Mouse (Mus musculus) stomach, postnatal 0 days (tissue): Measurements from ENCODE around the gene Arhgef28.

Experiments used
- CTCF ChIP-seq: IDR thresholded peaks from 2 replicates; pipeline ENCODE4 v1.5.1; 2016; ENCODE audit warnings: antibody characterized with exemption, low read depth, mild to moderate bottlenecking, moderate library complexity
- EP300 ChIP-seq: optimal IDR thresholded peaks from 2 replicates; pipeline ENCODE3; 2016; ENCODE audit warnings: antibody characterized with exemption

DNA sequence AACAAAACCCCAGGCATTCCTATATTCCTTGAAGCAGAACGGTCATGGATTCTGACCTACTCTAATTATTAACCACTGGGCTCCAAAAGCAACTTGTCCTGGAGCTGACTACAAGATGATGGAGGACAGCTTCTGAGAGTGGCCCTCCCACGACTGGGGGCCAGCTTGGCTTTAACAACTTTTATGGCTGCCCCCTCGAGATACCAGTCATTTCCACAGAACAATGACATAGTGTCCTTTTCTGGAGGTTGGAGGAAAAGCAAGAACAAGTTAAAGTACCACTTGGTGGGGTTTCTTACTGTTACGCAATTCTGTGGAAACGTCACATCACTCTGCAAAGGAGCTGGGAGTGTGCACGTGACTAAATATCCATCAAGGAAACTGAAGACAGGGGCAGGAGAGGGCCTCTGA lies 194.3 kb downstream of the Arhgef28 start:
- no peak for TF ChIP-seq EP300
- no peak for TF ChIP-seq CTCF
